Mouse (Mus musculus): ENCODE measurements around the gene C3ar1.

The C3ar1 gene

DNA sequence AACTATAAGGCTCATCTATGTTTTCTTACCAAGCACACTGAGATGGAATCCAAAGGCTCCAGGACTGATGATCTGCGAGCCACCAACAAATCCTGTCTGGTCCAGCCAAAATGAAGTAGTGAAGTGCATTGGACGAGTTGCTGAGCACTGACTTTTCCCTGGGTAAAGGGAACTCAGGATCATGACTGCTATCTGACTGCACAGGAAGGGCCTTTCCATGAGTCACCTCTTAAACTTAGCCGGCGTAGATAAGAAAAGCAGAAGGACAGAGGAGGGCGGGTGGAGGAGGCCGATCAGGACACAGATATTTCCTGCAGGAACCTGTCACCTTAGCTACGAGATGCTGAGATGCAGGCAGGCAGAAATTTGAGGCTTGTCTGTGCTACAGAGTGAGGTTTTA, at the start of gene C3ar1:
Gene C3ar1 (minus strand): TSS at position 207 of the 400 bp plus-strand sequence.
- DNase-seq (ENCODE audit: extremely low spot score, low read depth, low spot score), result no peak

DNA sequence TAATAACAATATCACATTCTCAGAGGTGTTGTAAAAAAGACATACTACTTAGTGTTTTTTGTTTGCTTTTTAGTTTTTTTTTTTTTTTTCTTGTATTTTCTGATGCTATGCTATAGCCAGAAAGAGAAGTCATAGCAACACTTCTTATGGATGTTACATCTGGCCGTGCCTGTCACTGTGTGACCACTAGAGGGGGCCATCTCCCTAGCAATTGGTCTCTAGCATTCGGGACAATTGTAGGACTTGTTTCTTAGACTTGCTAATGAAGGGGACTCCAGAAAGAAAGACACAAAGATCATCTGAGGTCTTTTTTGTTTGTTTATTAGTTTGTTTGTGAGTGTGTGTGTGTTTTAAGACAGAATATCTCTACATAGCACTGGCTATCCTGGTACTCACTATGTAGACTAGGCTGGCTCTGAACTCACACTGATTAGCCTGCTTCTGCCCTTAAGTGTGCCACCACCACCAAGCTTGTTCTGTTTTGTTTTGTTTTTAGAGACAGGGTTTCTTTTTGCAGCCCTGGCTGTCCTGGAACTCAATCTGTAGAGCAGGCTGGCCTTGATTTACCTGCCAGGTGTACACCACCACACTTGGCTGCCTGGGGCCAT, 36.6 kb upstream of the C3ar1 start:
- DNase-seq (ENCODE audit: extremely low spot score, low read depth, low spot score), result peak; percentile 46

- DNase-seq (ENCODE audit: extremely low spot score, low read depth, low spot score), result no peak
Observed at GRCm38 (mm10) chr6:122889599-122889998, 33.6 kb upstream of the C3ar1 start.

- DNase-seq (ENCODE audit: extremely low spot score, low read depth, low spot score), result no peak
Observed at GRCm38 (mm10) chr6:122883603-122884002, 27.6 kb upstream of the C3ar1 start.

DNA sequence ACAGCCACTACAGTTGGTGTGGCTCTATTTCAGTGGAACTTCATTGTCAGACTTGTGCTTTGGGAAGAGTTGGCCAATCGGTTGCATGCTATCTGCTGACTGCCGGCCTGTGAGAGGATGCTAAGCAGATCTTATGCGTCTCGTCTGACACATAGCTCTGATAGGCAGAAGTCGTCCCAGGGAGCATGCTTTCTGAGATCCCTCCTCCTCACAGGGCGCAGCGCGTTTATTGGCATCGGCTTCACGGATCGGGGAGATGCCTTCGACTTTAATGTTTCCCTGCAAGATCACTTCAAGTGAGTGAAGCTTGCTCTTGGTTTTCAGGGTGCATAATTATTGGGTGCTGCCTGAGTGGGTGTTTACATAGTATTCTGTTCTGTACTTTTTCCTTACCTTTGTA, 25.3 kb upstream of the C3ar1 start:
- no peak for DNase-seq (ENCODE audit: extremely low spot score, low read depth, low spot score)

GRCm38 (mm10) chr6:122879781-122880505, 24.0 kb upstream of the C3ar1 start:
- DNase-seq (ENCODE audit: extremely low spot score, low read depth, low spot score), result no peak

- DNase-seq (ENCODE audit: extremely low spot score, low read depth, low spot score), result no peak
Observed at GRCm38 (mm10) chr6:122879141-122879735, 23.3 kb upstream of the C3ar1 start.

DNA sequence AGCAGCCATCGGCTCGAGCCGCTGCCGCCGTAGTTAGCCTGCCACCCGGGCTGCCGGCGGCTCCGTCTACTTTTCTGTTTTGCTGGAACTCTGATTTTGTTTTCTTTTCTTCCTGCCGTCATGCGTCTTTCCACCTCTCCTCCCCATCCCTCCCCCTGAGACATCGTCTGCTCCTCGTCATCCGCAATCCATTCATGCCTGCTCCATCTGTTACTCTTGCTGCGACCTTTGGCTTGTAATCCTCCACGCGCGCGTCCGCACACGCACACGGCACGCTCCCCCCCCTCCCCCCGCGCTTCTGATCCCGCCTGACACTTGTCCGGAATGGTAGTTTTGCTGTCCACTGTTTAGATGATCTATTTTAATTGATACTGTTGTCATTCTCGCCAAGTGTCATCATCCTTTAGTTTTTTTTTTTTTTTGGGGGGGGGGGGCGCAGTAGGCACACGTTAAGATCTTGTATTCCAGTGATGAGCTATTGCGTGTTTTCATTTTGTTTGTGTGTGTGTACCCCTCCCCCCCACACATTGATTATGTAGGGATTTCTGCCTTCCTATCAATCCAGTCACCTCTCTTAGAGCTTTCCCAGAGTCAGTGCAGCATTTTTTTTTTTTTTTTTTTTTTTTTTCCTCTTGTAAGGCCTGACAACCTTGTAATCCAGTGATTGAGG, 18.9 kb upstream of the C3ar1 start:
- DNase-seq (ENCODE audit: extremely low spot score, low read depth, low spot score), result no peak

GRCm38 (mm10) chr6:122873871-122874719, 18.1 kb upstream of the C3ar1 start, which contains the start of gene Necap1:
Necap1 (plus strand) TSS chr6:122874474.
- peak; percentile 79 for DNase-seq (ENCODE audit: extremely low spot score, low read depth, low spot score)

DNA sequence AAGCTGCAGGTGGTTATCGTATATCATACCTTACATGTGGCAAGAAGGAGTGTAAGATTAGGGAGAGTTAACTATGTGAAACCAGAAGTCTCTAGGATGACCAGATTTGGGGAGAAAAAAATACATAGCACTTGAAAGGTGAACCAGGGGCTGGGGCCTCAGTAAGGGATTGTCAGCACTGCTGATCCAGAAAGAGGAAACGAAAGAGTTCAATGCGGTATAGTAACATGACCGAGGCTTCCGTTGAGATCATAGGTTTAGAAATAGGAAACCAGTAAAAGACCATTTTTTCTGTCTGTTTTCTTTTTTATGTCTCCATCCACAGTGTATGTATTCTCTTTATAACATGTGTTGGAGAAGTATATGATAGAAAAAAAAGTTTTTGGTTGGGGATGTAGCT, 16.8 kb upstream of the C3ar1 start:
- no peak for DNase-seq (ENCODE audit: extremely low spot score, low read depth, low spot score)

GRCm38 (mm10) chr6:122869846-122870245, 13.9 kb upstream of the C3ar1 start:
- DNase-seq (ENCODE audit: extremely low spot score, low read depth, low spot score), result no peak

GRCm38 (mm10) chr6:122867914-122868313, 12.0 kb upstream of the C3ar1 start:
- no peak for DNase-seq (ENCODE audit: extremely low spot score, low read depth, low spot score)

GRCm38 (mm10) chr6:122862871-122863270, 6.9 kb upstream of the C3ar1 start:
- no peak for DNase-seq (ENCODE audit: extremely low spot score, low read depth, low spot score)

- no peak for DNase-seq (ENCODE audit: extremely low spot score, low read depth, low spot score)
Observed at GRCm38 (mm10) chr6:122862434-122862833, 6.5 kb upstream of the C3ar1 start.

DNA sequence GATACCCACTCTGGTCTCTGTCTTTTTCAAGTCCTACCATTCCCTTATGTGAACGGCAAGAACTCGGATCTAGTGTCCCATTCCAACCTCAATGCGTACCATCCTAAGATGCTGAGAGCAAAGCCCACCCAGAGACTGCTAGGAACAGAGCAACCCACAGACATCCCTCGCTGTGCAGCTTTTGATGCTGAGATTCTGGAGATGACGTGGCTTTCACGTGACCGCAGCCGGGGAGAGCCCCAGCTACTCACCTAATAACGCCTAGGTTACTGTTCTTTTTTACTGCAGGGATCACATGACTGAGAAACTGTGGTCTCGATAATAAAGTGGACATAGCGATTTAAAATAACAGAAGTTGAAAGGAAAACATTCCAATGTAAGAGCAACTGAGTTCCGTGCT, 1.4 kb downstream of the C3ar1 start:
- DNase-seq (ENCODE audit: extremely low spot score, low read depth, low spot score), result no peak

DNA sequence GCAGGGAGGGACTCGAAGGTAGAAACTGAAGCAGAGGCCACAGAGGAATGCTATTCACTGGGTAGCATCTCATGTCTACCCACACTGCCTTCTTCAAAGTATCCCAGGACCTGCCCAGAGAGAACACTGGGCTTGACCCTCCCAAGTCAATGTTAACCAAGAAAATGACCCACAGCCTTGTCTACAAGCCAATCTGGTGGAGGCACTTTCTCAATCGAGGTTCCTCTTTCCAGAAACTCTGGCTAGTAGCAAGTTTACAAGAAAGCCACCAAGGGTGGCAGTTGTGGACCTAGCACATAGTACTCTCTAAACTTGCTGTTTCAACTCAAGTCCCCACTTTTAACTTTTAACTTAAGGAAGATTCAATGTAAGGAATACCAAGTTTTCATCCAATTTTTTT, 3.3 kb downstream of the C3ar1 start:
- DNase-seq (ENCODE audit: extremely low spot score, low read depth, low spot score), result no peak

DNA sequence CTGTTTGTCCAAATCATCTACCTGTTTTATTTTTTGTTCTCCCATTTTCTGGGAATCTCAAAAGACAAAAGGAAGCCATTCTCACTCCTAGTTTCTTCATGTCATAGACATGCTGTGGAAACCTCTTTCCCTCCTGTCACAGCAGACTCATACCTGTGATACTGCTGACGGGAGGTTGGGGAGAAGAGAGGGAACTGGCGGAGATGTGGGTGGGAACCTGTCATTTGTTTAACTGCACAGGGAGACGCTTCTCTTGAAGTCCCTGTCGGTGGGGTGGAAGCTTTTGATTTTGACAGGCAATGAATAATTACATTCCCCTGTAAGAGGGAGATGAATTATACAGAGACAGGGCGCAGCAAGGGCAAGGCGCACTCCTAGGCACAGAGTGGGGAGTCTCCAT, 12.2 kb downstream of the C3ar1 start:
- no peak for DNase-seq (ENCODE audit: extremely low spot score, low read depth, low spot score)

- DNase-seq (ENCODE audit: extremely low spot score, low read depth, low spot score), result no peak
Observed at GRCm38 (mm10) chr6:122837539-122837938, 18.4 kb downstream of the C3ar1 start.

GRCm38 (mm10) chr6:122836974-122837373, 19.0 kb downstream of the C3ar1 start:
- no peak for DNase-seq (ENCODE audit: extremely low spot score, low read depth, low spot score)

DNA sequence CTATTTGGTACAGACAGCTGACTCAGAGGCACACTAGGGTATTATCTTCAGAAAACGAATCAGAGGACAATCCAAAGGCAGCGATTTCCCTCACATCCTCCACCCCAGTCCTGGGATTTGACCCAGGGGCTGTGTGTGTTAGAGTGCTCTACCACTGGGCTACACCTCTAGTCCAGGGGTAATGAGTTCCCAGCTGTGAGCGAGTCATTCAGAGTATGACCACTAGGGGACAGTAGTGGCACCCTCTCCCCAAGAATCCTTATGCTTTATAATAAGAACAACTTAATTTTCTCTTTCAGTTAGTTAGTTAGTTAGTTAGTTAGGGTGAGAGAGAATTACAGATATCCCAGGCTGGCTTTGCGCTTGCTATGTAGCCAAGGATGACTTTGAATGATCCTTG, 21.6 kb downstream of the C3ar1 start:
- no peak for DNase-seq (ENCODE audit: extremely low spot score, low read depth, low spot score)

- DNase-seq (ENCODE audit: extremely low spot score, low read depth, low spot score), result no peak
Observed at GRCm38 (mm10) chr6:122832880-122833279, 23.1 kb downstream of the C3ar1 start.

All from hindlimb bud, embryonic 11.5 days (tissue).